Mouse (Mus musculus): Measurements from ENCODE around the gene 4632433K11Rik. TPM values are rescaled to one million over a fixed set of nuclear protein-coding genes. Genes with fewer than 3 reads are reported as not detected.

The 4632433K11Rik gene
- polyA plus RNA-seq, 2 experiments = not detected

DNA sequence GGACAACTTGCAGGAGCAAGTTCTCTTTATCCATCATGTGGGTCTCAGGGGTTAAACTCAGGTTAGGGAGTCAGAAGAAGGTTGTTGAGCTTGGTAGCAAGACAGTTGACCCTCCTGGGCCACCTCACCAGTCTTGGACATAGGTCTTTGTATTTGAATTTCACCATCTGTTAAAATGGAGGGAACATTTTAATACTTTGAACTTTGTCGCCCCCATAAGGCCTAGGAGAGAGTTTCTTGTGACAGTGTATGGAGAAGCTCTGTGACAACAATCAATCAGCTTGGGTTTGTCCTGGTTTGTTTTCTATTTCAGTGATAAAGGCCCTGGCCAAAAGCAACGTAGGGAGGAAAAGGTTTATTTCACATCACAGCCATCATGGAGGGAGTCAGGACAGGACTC, 13.4 kb downstream of the 4632433K11Rik start:
- TF ChIP-seq POLR2A (IDR thresholded peaks at IDR 0.05; ENCODE audit: borderline replicate concordance, extremely low read depth, insufficient read depth, insufficient read length) = no peak
- no peak overlapping the region for H3K27ac ChIP-seq (replicated peaks; ENCODE audit: low read depth, low read length)
- WGBS = 22% methylated on average over 2 of the region's 2 CpGs
- H3K36me3 ChIP-seq (ENCODE audit: control insufficient read depth, insufficient read depth, low read length) = no peaks in the 10 kb centered on the region
- H3K9ac ChIP-seq (ENCODE audit: low read depth, low read length, severe bottlenecking) = no peak overlapping the region
- H3K27me3 ChIP-seq (ENCODE audit: control insufficient read depth, insufficient read depth, low read length) = peaks cover 7% of the 10 kb centered on the region; the same call in 1 of the 2 replicates
- H3K9me3 ChIP-seq (ENCODE audit: control insufficient read depth, low read length) = no peaks in the 10 kb centered on the region
- peaks cover 11% of the 10 kb centered on the region for H3K4me1 ChIP-seq (ENCODE audit: control insufficient read depth, insufficient read depth, low read length)
- no peak overlapping the region for H3K4me3 ChIP-seq (replicated peaks; ENCODE audit: low read length)
- DNase-seq (ENCODE audit: low spot score) (peak; percentile 34), ATAC-seq (ENCODE audit: low FRiP score, low read depth) (no peak)
- no peak overlapping the region for H3K4me2 ChIP-seq (replicated peaks; ENCODE audit: low read depth, low read length, severe bottlenecking)

DNA sequence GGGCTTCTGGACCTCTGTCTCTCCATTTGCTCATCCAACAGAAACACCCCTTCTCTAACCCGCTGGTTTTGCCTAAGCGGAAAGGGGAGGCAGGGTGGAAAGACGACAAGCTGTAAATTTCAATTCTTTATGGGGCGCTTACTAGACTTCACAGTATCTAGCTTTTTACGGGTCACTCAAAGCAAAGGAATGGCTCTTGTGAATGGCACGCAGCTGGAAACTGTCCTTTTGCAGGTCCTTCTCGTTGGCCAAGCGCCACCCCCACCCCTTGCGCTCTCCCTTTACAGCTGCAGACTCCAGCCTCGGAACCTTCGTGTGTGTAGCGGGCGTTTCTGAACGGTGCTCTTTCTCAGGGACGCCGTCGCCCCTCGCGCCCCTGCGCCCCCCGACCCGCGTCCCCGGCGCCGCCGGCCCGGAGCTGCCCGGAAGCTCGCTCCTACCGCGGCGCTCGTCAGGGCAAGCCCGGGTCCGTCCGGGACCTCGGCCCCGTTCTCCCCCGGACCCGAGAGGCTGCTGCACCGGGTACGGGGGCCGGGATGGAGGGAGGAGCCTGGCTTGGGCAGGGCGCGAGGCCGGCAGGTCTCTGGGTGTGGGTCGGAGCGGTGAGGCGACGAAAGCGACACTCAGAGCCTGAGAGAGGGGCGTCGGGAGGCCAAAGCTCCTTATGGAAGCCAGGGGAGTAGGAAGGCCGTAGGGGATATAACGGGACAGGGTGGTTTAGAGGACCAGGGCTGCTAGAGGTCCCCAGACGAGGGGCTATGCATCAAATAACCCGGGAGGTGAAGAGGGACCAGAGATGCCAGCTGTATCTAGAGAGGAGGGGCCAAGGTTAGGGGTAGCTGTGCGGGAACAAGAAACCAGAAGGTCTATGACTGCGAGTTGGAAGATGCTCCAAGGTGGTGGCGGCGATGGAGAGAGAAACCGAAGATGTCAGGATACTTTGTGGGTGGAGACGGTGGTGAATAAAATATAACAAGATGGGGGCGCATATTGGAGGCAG, 17.6 kb downstream of the 4632433K11Rik start, which contains the start of gene Zfp580:
TSS of gene Zfp580 (plus strand) at position 346 of the 1,000 bp plus-strand sequence.
- H3K4me1 ChIP-seq (ENCODE audit: control insufficient read depth, insufficient read depth, low read length) = peaks cover 34% of the 10 kb centered on the region
- peak within 1 kb of the TSS; percentile 92 for H3K9ac ChIP-seq (ENCODE audit: low read depth, low read length, severe bottlenecking)
- no peaks in the 10 kb centered on the region for H3K9me3 ChIP-seq (ENCODE audit: control insufficient read depth, low read length)
- H3K27ac ChIP-seq (replicated peaks; ENCODE audit: low read depth, low read length) = peak within 1 kb of the TSS; percentile 53
- peak within 1 kb of the TSS; percentile 81 for H3K4me3 ChIP-seq (replicated peaks; ENCODE audit: low read length)
- no peaks in the 10 kb centered on the region for H3K36me3 ChIP-seq (ENCODE audit: control insufficient read depth, insufficient read depth, low read length)
- H3K4me2 ChIP-seq (replicated peaks; ENCODE audit: low read depth, low read length, severe bottlenecking) = peak within 1 kb of the TSS; percentile 94
- DNase-seq (ENCODE audit: low spot score) = peak; percentile 57
- 0 out of 2 replicates have a peak, but pooled peaks have one; percentile 34 for TF ChIP-seq POLR2A (IDR thresholded peaks at IDR 0.05; ENCODE audit: borderline replicate concordance, extremely low read depth, insufficient read depth, insufficient read length)
- peak; percentile 84 for ATAC-seq (ENCODE audit: low FRiP score, low read depth)
- H3K27me3 ChIP-seq (ENCODE audit: control insufficient read depth, insufficient read depth, low read length) = peaks cover 48% of the 10 kb centered on the region
- 2% methylated on average over 63 of the region's 65 CpGs for WGBS

DNA sequence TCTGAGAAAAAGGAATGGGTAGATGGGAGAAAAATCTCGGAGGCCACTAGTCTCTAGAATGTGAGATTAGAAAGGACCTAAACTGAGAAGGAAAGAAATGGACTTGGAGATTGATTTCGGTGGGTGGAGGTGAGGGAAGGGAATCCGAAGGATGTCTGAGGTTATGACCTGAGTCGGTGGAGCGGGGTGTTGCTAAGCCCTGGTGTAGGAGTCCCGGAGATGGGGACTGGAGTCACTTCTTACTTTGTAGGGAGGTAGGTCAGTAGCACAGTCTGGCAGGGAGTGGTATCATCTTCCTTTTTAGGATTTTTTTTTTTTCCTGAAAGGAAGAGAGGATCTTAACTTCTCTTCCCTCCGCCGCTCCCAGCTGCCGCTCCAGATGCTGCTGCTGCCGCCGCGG, 18.5 kb downstream of the 4632433K11Rik start:
- Histone ChIP-seq H3K4me1 (ENCODE audit: control insufficient read depth, insufficient read depth, low read length) (peaks cover 37% of the 10 kb centered on the region), H3K27ac (replicated peaks; ENCODE audit: low read depth, low read length) (no peak overlapping the region), H3K4me3 (replicated peaks; ENCODE audit: low read length) (peak overlapping the region; percentile 81), H3K36me3 (ENCODE audit: control insufficient read depth, insufficient read depth, low read length) (no peaks in the 10 kb centered on the region), H3K9me3 (ENCODE audit: control insufficient read depth, low read length) (no peaks in the 10 kb centered on the region), H3K27me3 (ENCODE audit: control insufficient read depth, insufficient read depth, low read length) (peaks cover 55% of the 10 kb centered on the region), H3K4me2 (replicated peaks; ENCODE audit: low read depth, low read length, severe bottlenecking) (peak overlapping the region; percentile 94), H3K9ac (ENCODE audit: low read depth, low read length, severe bottlenecking) (peak overlapping the region; percentile 92)
- DNase-seq (ENCODE audit: low spot score) (no peak), ATAC-seq (ENCODE audit: low FRiP score, low read depth) (no peak)
- TF ChIP-seq POLR2A (IDR thresholded peaks at IDR 0.05; ENCODE audit: borderline replicate concordance, extremely low read depth, insufficient read depth, insufficient read length) = no peak
- WGBS = 2% methylated on average over 12 of the region's 12 CpGs

DNA sequence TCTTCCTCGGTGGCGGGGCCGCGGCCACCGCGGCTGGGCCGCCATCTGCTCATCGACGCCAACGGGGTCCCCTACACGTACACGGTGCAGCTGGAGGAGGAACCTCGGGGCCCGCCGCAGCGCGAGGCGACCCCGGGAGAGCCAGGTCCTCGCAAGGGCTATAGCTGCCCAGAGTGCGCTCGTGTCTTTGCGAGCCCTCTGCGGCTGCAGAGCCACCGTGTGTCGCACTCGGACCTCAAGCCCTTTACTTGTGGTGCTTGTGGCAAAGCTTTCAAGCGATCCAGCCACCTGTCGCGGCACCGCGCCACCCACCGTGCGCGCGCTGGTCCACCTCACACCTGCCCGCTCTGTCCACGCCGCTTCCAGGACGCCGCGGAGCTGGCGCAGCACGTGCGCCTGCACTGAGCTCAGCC, 19.0 kb downstream of the 4632433K11Rik start:
- Histone ChIP-seq H3K4me2 (replicated peaks; ENCODE audit: low read depth, low read length, severe bottlenecking) (peak overlapping the region; percentile 94), H3K9ac (ENCODE audit: low read depth, low read length, severe bottlenecking) (peak overlapping the region; percentile 92), H3K27me3 (ENCODE audit: control insufficient read depth, insufficient read depth, low read length) (peaks cover 55% of the 10 kb centered on the region), H3K4me3 (replicated peaks; ENCODE audit: low read length) (peak overlapping the region; percentile 81), H3K36me3 (ENCODE audit: control insufficient read depth, insufficient read depth, low read length) (no peaks in the 10 kb centered on the region), H3K4me1 (ENCODE audit: control insufficient read depth, insufficient read depth, low read length) (peaks cover 40% of the 10 kb centered on the region), H3K27ac (replicated peaks; ENCODE audit: low read depth, low read length) (no peak overlapping the region), H3K9me3 (ENCODE audit: control insufficient read depth, low read length) (no peaks in the 10 kb centered on the region)
- TF ChIP-seq POLR2A (IDR thresholded peaks at IDR 0.05; ENCODE audit: borderline replicate concordance, extremely low read depth, insufficient read depth, insufficient read length) = no peak
- DNase-seq (ENCODE audit: low spot score) = no peak
- ATAC-seq (ENCODE audit: low FRiP score, low read depth) = no peak
- WGBS = 3% methylated on average over 43 of the region's 45 CpGs

DNA sequence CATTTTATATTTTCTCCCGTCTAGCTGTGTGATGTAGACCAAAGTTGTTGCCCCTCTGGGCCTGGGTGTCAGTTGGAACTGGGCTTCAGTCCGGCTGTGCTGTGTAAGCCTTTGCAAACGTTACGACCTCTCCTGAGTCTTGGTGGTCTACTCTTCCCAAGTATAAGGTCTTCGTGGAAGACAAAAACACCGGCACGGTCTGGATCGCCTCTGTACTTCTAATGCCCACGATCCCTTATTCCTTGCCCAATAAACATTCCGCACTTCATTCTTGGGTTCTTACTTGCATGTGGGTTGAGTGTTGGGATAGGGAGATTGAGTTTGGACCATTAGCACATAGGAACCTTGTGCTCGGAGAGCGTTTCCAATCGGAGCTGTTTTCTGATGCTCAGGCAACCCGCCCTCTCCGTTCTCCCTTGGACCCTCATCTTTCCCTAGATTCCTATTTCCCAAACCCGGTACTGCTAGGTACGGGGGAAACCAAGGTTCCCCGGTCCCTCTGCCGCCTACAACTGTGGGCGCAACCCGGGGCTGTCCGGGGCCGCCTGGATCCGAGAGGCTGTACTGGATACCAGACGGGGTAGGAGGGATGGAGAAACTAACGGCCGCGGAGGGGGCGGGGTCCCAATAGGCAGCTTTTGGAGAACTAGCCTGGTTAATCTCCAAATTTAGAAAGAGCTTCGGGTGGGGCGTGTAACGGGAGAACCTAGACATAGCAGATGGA, 19.7 kb downstream of the 4632433K11Rik start:
- Histone ChIP-seq H3K27ac (replicated peaks; ENCODE audit: low read depth, low read length) (no peak overlapping the region), H3K27me3 (ENCODE audit: control insufficient read depth, insufficient read depth, low read length) (peaks cover 55% of the 10 kb centered on the region), H3K9me3 (ENCODE audit: control insufficient read depth, low read length) (no peaks in the 10 kb centered on the region), H3K4me2 (replicated peaks; ENCODE audit: low read depth, low read length, severe bottlenecking) (peak overlapping the region; percentile 94), H3K9ac (ENCODE audit: low read depth, low read length, severe bottlenecking) (peak overlapping the region; percentile 92), H3K4me3 (replicated peaks; ENCODE audit: low read length) (peak overlapping the region; percentile 81), H3K4me1 (ENCODE audit: control insufficient read depth, insufficient read depth, low read length) (peaks cover 40% of the 10 kb centered on the region), H3K36me3 (ENCODE audit: control insufficient read depth, insufficient read depth, low read length) (no peaks in the 10 kb centered on the region)
- no peak for TF ChIP-seq POLR2A (IDR thresholded peaks at IDR 0.05; ENCODE audit: borderline replicate concordance, extremely low read depth, insufficient read depth, insufficient read length)
- no peak for ATAC-seq (ENCODE audit: low FRiP score, low read depth)
- 12% methylated on average over 32 of the region's 32 CpGs for WGBS
- DNase-seq (ENCODE audit: low spot score) = peak; percentile 43
